Mouse (Mus musculus) lung, postnatal 0 days (tissue): Measurements from ENCODE around the gene Prkcg. TPM values are rescaled to one million over a fixed set of nuclear protein-coding genes. Genes with fewer than 3 reads are reported as not detected.

Source experiments
- ATAC-seq: fragments of 200-750 bp; cut with Nextera tagmentation; 2 replicates; pipeline ENCODE4 v1.8.0; 2017; ENCODE audit warnings: moderate library complexity
- DNase-seq: peaks from one replicate; pipeline ENCODE4 v3.0.0-alpha.2; 2016; ENCODE audit warnings: low spot score
- H3K27ac ChIP-seq: fragments of 300-500 bp; sonication (generic); 2 replicates; pipeline ENCODE4 v1.5.1; 2014; ENCODE audit warnings: antibody characterized with exemption, mild to moderate bottlenecking, low read length, mixed read lengths
- H3K27me3 ChIP-seq: fragments of 300-500 bp; sonication (generic); replicated peaks from 2 replicates; pipeline ENCODE4 v1.6.1; 2014; ENCODE audit warnings: low read length, mixed read lengths; ENCODE audit not compliant: insufficient read depth
- H3K36me3 ChIP-seq: fragments of 300-500 bp; sonication (generic); 2 replicates; pipeline ENCODE4 v1.6.1; 2014; ENCODE audit warnings: low read length, mixed read lengths; ENCODE audit not compliant: insufficient read depth
- H3K4me1 ChIP-seq: fragments of 300-500 bp; sonication (generic); 2 replicates; pipeline ENCODE4 v1.6.1; 2014; ENCODE audit warnings: antibody characterized with exemption, low read depth, low read length, mixed read lengths; ENCODE audit not compliant: insufficient read depth
- H3K4me2 ChIP-seq: fragments of 300-500 bp; sonication (generic); replicated peaks from 2 replicates; pipeline ENCODE4 v1.6.1; 2014; ENCODE audit warnings: low read depth, mild to moderate bottlenecking, low read length, moderate library complexity, mixed read lengths
- H3K4me3 ChIP-seq: fragments of 300-500 bp; sonication (generic); 2 replicates; pipeline ENCODE4 v1.5.1; 2014; ENCODE audit warnings: low read depth, low read length
- H3K9ac ChIP-seq: fragments of 300-500 bp; sonication (generic); replicated peaks from 2 replicates; pipeline ENCODE4 v1.6.1; 2014; ENCODE audit warnings: low read depth, mild to moderate bottlenecking
- H3K9me3 ChIP-seq: fragments of 300-500 bp; sonication (generic); 2 replicates; pipeline ENCODE4 v1.6.1; 2016; ENCODE audit warnings: low read length, mixed read lengths
- CTCF ChIP-seq: IDR thresholded peaks from 2 replicates; pipeline ENCODE4 v1.5.1; 2016; ENCODE audit warnings: antibody characterized with exemption, mild to moderate bottlenecking
- EP300 ChIP-seq: IDR thresholded peaks from 2 replicates; pipeline ENCODE4 v1.6.1; 2016; ENCODE audit warnings: antibody characterized with exemption, mild to moderate bottlenecking, control low read depth
- WGBS: fragments of 180-500 bp; shearing (Covaris S2); extraction: QIAGEN DNeasy Blood & Tissue Kit; methylation state at CpG from one replicate; pipeline ENCODE4 v1.1.7; 2014; 5-methylcytosine and 5-hydroxymethylcytosine counted together
- polyA plus RNA-seq: library from polyadenylated mRNA; unstranded; fragments of >200 nt; fragmentation: Nextera tagmentation; extraction: Ambion mirVana; gene quantifications from 2 replicates; pipeline ENCODE4 v1.2.1, GENCODE M21; 2015

Prkcg gene
- polyA plus RNA-seq, 1 experiment from 2014 or later = 0.58 TPM

DNA sequence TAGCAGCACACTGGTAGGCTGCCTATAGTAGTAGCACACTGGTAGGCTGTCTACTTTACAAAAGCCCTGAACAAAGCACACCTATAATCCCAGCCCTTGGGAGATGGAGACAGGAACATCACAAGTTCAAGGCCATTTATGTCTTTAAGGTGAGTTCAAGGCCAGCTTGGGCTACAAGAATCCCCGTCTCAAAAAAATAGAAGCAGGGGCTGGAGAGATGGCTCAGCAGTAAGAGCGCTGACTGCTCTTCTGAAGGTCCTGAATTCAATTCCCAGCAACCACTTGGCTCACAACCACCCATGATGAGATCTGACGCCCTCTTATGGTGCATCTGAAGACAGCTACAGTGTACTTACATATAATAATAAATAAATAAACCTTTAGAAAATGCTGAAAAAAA lies 56.3 kb downstream of the Prkcg start:
- no peaks in the 10 kb centered on the region for H3K27me3 ChIP-seq
- no peaks in the 10 kb centered on the region for H3K36me3 ChIP-seq
- H3K4me2 ChIP-seq = no peak overlapping the region
- TF ChIP-seq CTCF (no peak), EP300 (no peak)
- H3K27ac ChIP-seq = no peak overlapping the region
- ATAC-seq (no peak), DNase-seq (no peak)
- no peak overlapping the region for H3K4me3 ChIP-seq
- H3K4me1 ChIP-seq = no peaks in the 10 kb centered on the region
- 84% methylated on average over 3 of the region's 3 CpGs for whole genome bisulfite sequencing
- H3K9me3 ChIP-seq = no peaks in the 10 kb centered on the region
- no peak overlapping the region for H3K9ac ChIP-seq

- Histone ChIP-seq H3K4me3 (no peak overlapping the region), H3K27ac (no peak overlapping the region), H3K9ac (no peak overlapping the region), H3K4me2 (no peak overlapping the region), H3K4me1 (no peaks in the 10 kb centered on the region), H3K9me3 (no peaks in the 10 kb centered on the region), H3K27me3 (no peaks in the 10 kb centered on the region), H3K36me3 (no peaks in the 10 kb centered on the region)
- ATAC-seq (no peak), DNase-seq (no peak)
- TF ChIP-seq EP300 (no peak), CTCF (no peak)
- 62% methylated on average over 20 of the region's 20 CpGs for WGBS
These were observed 58.6 kb downstream of the Prkcg start for GRCm38 (mm10) chr7:3347366-3348287.

GRCm38 (mm10) chr7:3348326-3348725 lies 59.3 kb downstream of the Prkcg start:
- Histone ChIP-seq H3K36me3 (no peaks in the 10 kb centered on the region), H3K27me3 (no peaks in the 10 kb centered on the region), H3K4me1 (no peaks in the 10 kb centered on the region), H3K9ac (no peak overlapping the region), H3K4me2 (no peak overlapping the region), H3K27ac (no peak overlapping the region), H3K4me3 (no peak overlapping the region), H3K9me3 (no peaks in the 10 kb centered on the region)
- 65% methylated on average over 5 of the region's 5 CpGs for WGBS
- ATAC-seq (no peak), DNase-seq (no peak)
- TF ChIP-seq CTCF (no peak), EP300 (no peak)

DNA sequence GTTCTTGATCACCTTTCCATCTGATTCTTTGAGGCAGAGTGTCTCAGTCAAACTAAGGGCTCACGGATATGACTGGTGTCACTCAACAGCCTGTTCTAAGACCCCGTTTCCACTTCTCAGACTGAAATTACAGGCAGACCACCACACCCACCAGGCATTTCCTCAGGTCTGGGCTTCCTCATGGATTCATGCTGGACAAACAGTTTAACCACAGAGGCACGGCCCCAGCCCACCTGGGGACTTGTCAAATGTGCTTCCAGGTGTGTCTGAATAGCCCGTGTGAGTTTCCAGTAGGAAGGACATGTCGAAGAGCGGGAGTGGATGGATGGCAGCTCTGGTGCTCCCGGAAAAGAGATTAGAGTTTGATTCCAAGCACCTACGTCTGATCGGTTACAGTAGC lies 60.8 kb downstream of the Prkcg start:
- no peak for ATAC-seq
- Histone ChIP-seq H3K4me3 (no peak overlapping the region), H3K4me1 (no peaks in the 10 kb centered on the region), H3K9me3 (no peaks in the 10 kb centered on the region), H3K27ac (no peak overlapping the region), H3K27me3 (no peaks in the 10 kb centered on the region), H3K36me3 (no peaks in the 10 kb centered on the region), H3K4me2 (no peak overlapping the region), H3K9ac (no peak overlapping the region)
- TF ChIP-seq EP300 = no peak
- no peak for TF ChIP-seq CTCF
- DNase-seq = no peak
- WGBS = 84% methylated on average over 9 of the region's 9 CpGs

- H3K27ac ChIP-seq = no peak overlapping the region
- no peak overlapping the region for H3K4me3 ChIP-seq
- no peaks in the 10 kb centered on the region for H3K4me1 ChIP-seq
- H3K36me3 ChIP-seq = no peaks in the 10 kb centered on the region
- 87% methylated on average over 1 of the region's 1 CpGs for WGBS
- ATAC-seq = no peak
- no peak overlapping the region for H3K4me2 ChIP-seq
- no peaks in the 10 kb centered on the region for H3K27me3 ChIP-seq
- TF ChIP-seq EP300 = no peak
- TF ChIP-seq CTCF = no peak
- DNase-seq = no peak
- H3K9ac ChIP-seq = no peak overlapping the region
- no peaks in the 10 kb centered on the region for H3K9me3 ChIP-seq
These were observed 62.6 kb downstream of the Prkcg start for GRCm38 (mm10) chr7:3351536-3351935.

DNA sequence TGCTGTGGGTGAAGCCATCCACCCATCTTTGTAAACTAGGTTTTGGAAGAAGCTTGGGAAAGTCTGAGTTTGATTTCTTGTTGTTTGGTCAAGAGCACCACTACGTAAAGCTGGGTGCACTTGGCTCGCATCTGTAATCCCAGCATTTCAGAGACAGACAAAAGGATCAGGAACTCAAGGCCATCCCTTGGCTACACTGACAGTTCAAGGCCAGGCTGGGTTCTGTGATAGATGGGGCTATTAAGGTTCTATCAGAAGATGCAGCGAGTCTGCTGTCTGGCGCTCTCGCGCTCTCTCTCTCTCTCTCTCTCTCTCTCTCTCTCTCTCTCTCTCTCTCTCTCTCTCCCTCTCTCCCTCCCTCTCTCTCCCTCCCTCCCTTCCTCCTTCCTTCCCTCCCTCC lies 65.9 kb downstream of the Prkcg start:
- no peaks in the 10 kb centered on the region for H3K4me1 ChIP-seq
- H3K4me2 ChIP-seq = no peak overlapping the region
- H3K4me3 ChIP-seq = no peak overlapping the region
- no peak for DNase-seq
- TF ChIP-seq EP300 (no peak), CTCF (no peak)
- H3K36me3 ChIP-seq = no peaks in the 10 kb centered on the region
- H3K9me3 ChIP-seq = no peaks in the 10 kb centered on the region
- 84% methylated on average over 6 of the region's 6 CpGs for WGBS
- no peaks in the 10 kb centered on the region for H3K27me3 ChIP-seq
- no peak for ATAC-seq
- H3K9ac ChIP-seq = no peak overlapping the region
- H3K27ac ChIP-seq = no peak overlapping the region
